Mouse (Mus musculus) ES-Bruce4 (cell line): ENCODE data around the gene Barx2.

Experiments used
- CTCF ChIP-seq: IDR thresholded peaks from one replicate; pipeline ENCODE4 v1.8.1; 2011; ENCODE audit warnings: low read depth, low read length
- POLR2A ChIP-seq: IDR thresholded peaks from one replicate; pipeline ENCODE4 v1.8.1; 2011; ENCODE audit warnings: low read length; ENCODE audit not compliant: insufficient read depth

GRCm38 (mm10) chr9:31840571-31840970 lies 72.7 kb downstream of the Barx2 start:
- TF ChIP-seq POLR2A (no peak), CTCF (no peak)
